Mouse (Mus musculus) midbrain, embryonic 10.5 days (tissue): ENCODE results near the gene Kdm6b. TPM values are rescaled to one million over a fixed set of nuclear protein-coding genes. Genes with fewer than 3 reads are reported as not detected.

Experiments used
- DNase-seq: peaks from one replicate; pipeline ENCODE4 v3.0.0-alpha.2; 2017; ENCODE audit warnings: low spot score
- H3K27ac ChIP-seq: fragments of 300-500 bp; sonication (generic); replicated peaks from 2 replicates; pipeline ENCODE4 v1.5.1; 2016; ENCODE audit warnings: mild to moderate bottlenecking
- H3K27me3 ChIP-seq: fragments of 300-500 bp; sonication (generic); 2 replicates; pipeline ENCODE4 v1.6.1; 2016; ENCODE audit warnings: low read depth, mild to moderate bottlenecking; ENCODE audit not compliant: poor library complexity, severe bottlenecking
- H3K36me3 ChIP-seq: fragments of 300-500 bp; sonication (generic); 2 replicates; pipeline ENCODE4 v1.6.1; 2016; ENCODE audit warnings: mild to moderate bottlenecking, moderate library complexity
- H3K4me1 ChIP-seq: fragments of 300-500 bp; sonication (generic); 2 replicates; pipeline ENCODE4 v1.6.1; 2016
- H3K4me3 ChIP-seq: fragments of 300-500 bp; sonication (generic); 2 replicates; pipeline ENCODE4 v1.5.1; 2016; ENCODE audit warnings: mild to moderate bottlenecking, moderate library complexity
- H3K9me3 ChIP-seq: fragments of 300-500 bp; sonication (generic); replicated peaks from 2 replicates; pipeline ENCODE4 v1.6.1; 2016; ENCODE audit warnings: mild to moderate bottlenecking
- WGBS: fragments of 180-500 bp; shearing (Covaris S2); methylation state at CpG from one replicate; pipeline ENCODE4 v1.1.7; 2016; 5-methylcytosine and 5-hydroxymethylcytosine counted together
- polyA plus RNA-seq: library from polyadenylated mRNA; unstranded; fragments of >200 nt; fragmentation: Nextera tagmentation; extraction: Ambion mirVana; gene quantifications from 2 replicates; pipeline ENCODE4 v1.2.1, GENCODE M21; 2016

Kdm6b gene
- polyA plus RNA-seq, 1 experiment from 2014 or later: 31.8 TPM

GRCm38 (mm10) chr11:69416921-69417448 lies 3.5 kb upstream of the Kdm6b start:
- H3K36me3 ChIP-seq: peaks cover 15% of the 10 kb centered on the region
- no peak for DNase-seq
- peaks cover 99% of the 10 kb centered on the region for H3K4me1 ChIP-seq
- no peaks in the 10 kb centered on the region for H3K9me3 ChIP-seq
- H3K27ac ChIP-seq: peak overlapping the region; percentile 99
- WGBS: 3% methylated on average over 8 of the region's 8 CpGs
- peaks cover 21% of the 10 kb centered on the region for H3K27me3 ChIP-seq
- peak overlapping the region; percentile 93 for H3K4me3 ChIP-seq

- Histone ChIP-seq H3K4me3 (peak overlapping the region; percentile 93), H3K4me1 (peaks cover 99% of the 10 kb centered on the region), H3K9me3 (no peaks in the 10 kb centered on the region), H3K27ac (peak overlapping the region; percentile 99), H3K27me3 (peaks cover 16% of the 10 kb centered on the region), H3K36me3 (peaks cover 15% of the 10 kb centered on the region)
- WGBS: 1% methylated on average over 4 of the region's 4 CpGs
- no peak for DNase-seq
These were observed 3.0 kb upstream of the Kdm6b start for GRCm38 (mm10) chr11:69416509-69416908.

GRCm38 (mm10) chr11:69415668-69416451 lies 2.4 kb upstream of the Kdm6b start:
- 1% methylated on average over 20 of the region's 25 CpGs for WGBS
- Histone ChIP-seq H3K27me3 (peaks cover 9% of the 10 kb centered on the region), H3K27ac (peak overlapping the region; percentile 99), H3K36me3 (peaks cover 15% of the 10 kb centered on the region), H3K4me3 (peak overlapping the region; percentile 93), H3K4me1 (peaks cover 99% of the 10 kb centered on the region), H3K9me3 (no peaks in the 10 kb centered on the region)
- peak; percentile 89 for DNase-seq

GRCm38 (mm10) chr11:69415327-69415667 lies 1.8 kb upstream of the Kdm6b start:
- Histone ChIP-seq H3K4me3 (peak overlapping the region; percentile 93), H3K27me3 (peaks cover 4% of the 10 kb centered on the region; the same call in 1 of the 2 replicates), H3K36me3 (peaks cover 15% of the 10 kb centered on the region), H3K9me3 (no peaks in the 10 kb centered on the region), H3K4me1 (peaks cover 99% of the 10 kb centered on the region), H3K27ac (peak overlapping the region; percentile 99)
- DNase-seq: no peak
- under 1% methylated on average over 3 of the region's 3 CpGs for WGBS

GRCm38 (mm10) chr11:69414421-69415326 lies 1.2 kb upstream of the Kdm6b start:
- Histone ChIP-seq H3K9me3 (no peaks in the 10 kb centered on the region), H3K36me3 (peaks cover 15% of the 10 kb centered on the region), H3K4me1 (peaks cover 99% of the 10 kb centered on the region), H3K27ac (peak overlapping the region; percentile 99), H3K27me3 (no peaks in the 10 kb centered on the region), H3K4me3 (peak overlapping the region; percentile 93)
- DNase-seq: peak; percentile 65
- 11% methylated on average over 4 of the region's 4 CpGs for WGBS

GRCm38 (mm10) chr11:69412548-69412947 lies 927 bp downstream of the Kdm6b start:
- 64% methylated on average over 7 of the region's 7 CpGs for WGBS
- H3K4me3 ChIP-seq: peak overlapping the region; percentile 93
- no peaks in the 10 kb centered on the region for H3K27me3 ChIP-seq
- no peak for DNase-seq
- H3K27ac ChIP-seq: peak overlapping the region; percentile 99
- no peaks in the 10 kb centered on the region for H3K9me3 ChIP-seq
- peaks cover 99% of the 10 kb centered on the region for H3K4me1 ChIP-seq
- peaks cover 23% of the 10 kb centered on the region for H3K36me3 ChIP-seq

- Histone ChIP-seq H3K4me3 (peak overlapping the region; percentile 93), H3K4me1 (peaks cover 96% of the 10 kb centered on the region), H3K9me3 (no peaks in the 10 kb centered on the region), H3K27me3 (no peaks in the 10 kb centered on the region), H3K36me3 (peaks cover 32% of the 10 kb centered on the region), H3K27ac (peak overlapping the region; percentile 99)
- DNase-seq: peak; percentile 68
- under 1% methylated on average over 39 of the region's 39 CpGs for WGBS
These were observed 1.8 kb downstream of the Kdm6b start for GRCm38 (mm10) chr11:69411538-69412203.

GRCm38 (mm10) chr11:69411073-69411535 lies 2.4 kb downstream of the Kdm6b start:
- Histone ChIP-seq H3K4me3 (peak overlapping the region; percentile 93), H3K27me3 (no peaks in the 10 kb centered on the region), H3K27ac (peak overlapping the region; percentile 99), H3K4me1 (peaks cover 90% of the 10 kb centered on the region), H3K9me3 (no peaks in the 10 kb centered on the region), H3K36me3 (peaks cover 38% of the 10 kb centered on the region)
- DNase-seq: peak; percentile 97
- under 1% methylated on average over 26 of the region's 26 CpGs for WGBS

- Histone ChIP-seq H3K27ac (peak overlapping the region; percentile 99), H3K9me3 (no peaks in the 10 kb centered on the region), H3K36me3 (peaks cover 44% of the 10 kb centered on the region), H3K4me1 (peaks cover 85% of the 10 kb centered on the region), H3K27me3 (no peaks in the 10 kb centered on the region), H3K4me3 (peak overlapping the region; percentile 93)
- DNase-seq: peak; percentile 41
- whole genome bisulfite sequencing: 1% methylated on average over 41 of the region's 41 CpGs
These were observed 3.0 kb downstream of the Kdm6b start for GRCm38 (mm10) chr11:69410310-69411072.

GRCm38 (mm10) chr11:69410045-69410309 lies 3.5 kb downstream of the Kdm6b start:
- Histone ChIP-seq H3K27ac (peak overlapping the region; percentile 99), H3K27me3 (no peaks in the 10 kb centered on the region), H3K4me1 (peaks cover 79% of the 10 kb centered on the region), H3K4me3 (peak overlapping the region; percentile 93), H3K9me3 (no peaks in the 10 kb centered on the region), H3K36me3 (peaks cover 49% of the 10 kb centered on the region)
- under 1% methylated on average over 18 of the region's 18 CpGs for WGBS
- DNase-seq: no peak

GRCm38 (mm10) chr11:69409378-69410044 lies 4.0 kb downstream of the Kdm6b start:
- Histone ChIP-seq H3K27ac (peak overlapping the region; percentile 99), H3K27me3 (no peaks in the 10 kb centered on the region), H3K9me3 (no peaks in the 10 kb centered on the region), H3K4me3 (peak overlapping the region; percentile 93), H3K4me1 (peaks cover 75% of the 10 kb centered on the region), H3K36me3 (peaks cover 54% of the 10 kb centered on the region)
- peak; percentile 90 for DNase-seq
- WGBS: under 1% methylated on average over 41 of the region's 46 CpGs
